Mouse (Mus musculus) cerebellum, adult 11-12 months (tissue): ENCODE measurements around the gene Slc25a35.
"Not testable (repeated sequence)": the region's sequence is repeated elsewhere in the genome, so short reads cannot be mapped to it uniquely, and the experiment has no call there.

Experiments
- DNase-seq: peaks from one replicate; pipeline ENCODE4 v3.0.0; 2022

Slc25a35 gene

GRCm38 (mm10) chr11:68967337-68968282 is at the start of gene Slc25a35:
Slc25a35 (plus strand) TSS chr11:68968131.
- peak; percentile 93 for DNase-seq

- DNase-seq, result no peak
Observed at GRCm38 (mm10) chr11:68923191-68923590, 44.7 kb upstream of the Slc25a35 start.

DNA sequence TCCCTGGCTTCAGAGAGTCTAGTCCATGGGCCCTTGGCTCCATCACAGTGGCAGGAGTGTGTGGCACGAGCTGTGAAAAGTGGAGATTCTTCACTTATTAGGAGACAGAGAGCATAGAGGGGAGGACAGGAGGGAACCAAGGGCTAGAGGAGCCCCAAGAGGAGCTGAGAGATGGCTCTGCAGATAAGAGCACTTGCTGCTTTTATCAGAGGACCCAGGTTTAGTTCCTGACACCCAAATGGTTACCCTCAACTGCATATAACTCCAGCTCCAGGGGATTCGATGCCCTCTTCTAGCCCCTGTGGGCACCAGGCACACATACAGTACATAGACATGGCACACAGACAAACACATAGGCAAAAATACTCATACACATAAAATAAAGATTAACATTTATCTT is 43.2 kb upstream of the Slc25a35 start:
- DNase-seq, result no peak

GRCm38 (mm10) chr11:68926981-68927380 is 41.0 kb upstream of the Slc25a35 start, which contains the start of gene Odf4:
Odf4 (minus strand) TSS chr11:68927081.
- DNase-seq, result no peak

GRCm38 (mm10) chr11:68929947-68930346 is 38.0 kb upstream of the Slc25a35 start:
- no peak for DNase-seq

DNA sequence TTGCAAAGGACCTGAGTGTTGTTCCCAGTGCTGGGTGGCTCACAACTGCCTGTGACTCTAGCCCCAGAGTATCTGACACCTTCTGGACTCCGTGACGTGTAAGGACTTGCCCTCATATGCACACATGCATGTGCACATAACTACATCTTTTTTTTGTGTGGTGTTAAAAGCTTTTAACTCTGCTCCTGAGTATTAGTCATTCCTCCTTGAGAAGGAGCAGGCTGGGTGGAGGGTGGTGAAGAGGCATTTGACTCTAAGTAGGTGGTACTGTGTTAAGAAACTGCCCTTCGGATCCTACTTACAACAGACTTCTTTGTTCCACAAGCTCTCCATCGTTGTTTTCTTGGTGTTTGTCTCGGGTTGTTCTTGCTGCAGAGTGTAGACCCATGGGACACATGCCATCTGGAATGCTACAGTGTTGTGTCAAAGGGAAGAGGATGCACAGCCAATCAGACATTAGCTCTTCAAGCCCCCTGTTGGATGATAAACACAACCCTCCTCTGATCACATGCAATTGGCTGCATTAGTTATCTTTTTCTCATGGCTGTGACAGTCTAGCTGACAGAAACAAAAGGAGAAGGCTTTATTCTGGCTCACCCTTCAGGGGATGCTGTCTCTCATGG is 33.9 kb upstream of the Slc25a35 start:
- no peak for DNase-seq

DNA sequence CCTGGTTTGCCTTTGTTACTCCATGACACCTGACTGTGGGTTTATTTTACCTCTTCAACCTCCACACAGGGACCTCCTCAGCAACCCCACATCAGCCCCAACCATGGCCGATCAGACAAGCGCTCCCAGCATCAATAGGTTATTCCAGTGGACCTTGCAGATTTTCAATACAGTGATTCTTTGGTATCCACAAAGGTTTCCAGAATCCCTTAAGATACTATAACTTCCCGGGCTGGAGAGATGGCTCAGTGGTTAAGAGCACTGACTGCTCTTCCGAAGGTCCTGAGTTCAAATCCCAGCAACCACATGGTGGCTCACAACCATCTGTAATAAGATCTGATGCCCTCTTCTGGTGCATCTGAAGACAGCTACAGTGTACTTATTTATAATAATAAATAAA is 31.0 kb upstream of the Slc25a35 start:
- DNase-seq, result not testable (repeated sequence)

GRCm38 (mm10) chr11:68939451-68940304 is 28.3 kb upstream of the Slc25a35 start:
- peak; percentile 93 for DNase-seq

GRCm38 (mm10) chr11:68940516-68940915 is 27.4 kb upstream of the Slc25a35 start:
- peak; percentile 33 for DNase-seq

DNA sequence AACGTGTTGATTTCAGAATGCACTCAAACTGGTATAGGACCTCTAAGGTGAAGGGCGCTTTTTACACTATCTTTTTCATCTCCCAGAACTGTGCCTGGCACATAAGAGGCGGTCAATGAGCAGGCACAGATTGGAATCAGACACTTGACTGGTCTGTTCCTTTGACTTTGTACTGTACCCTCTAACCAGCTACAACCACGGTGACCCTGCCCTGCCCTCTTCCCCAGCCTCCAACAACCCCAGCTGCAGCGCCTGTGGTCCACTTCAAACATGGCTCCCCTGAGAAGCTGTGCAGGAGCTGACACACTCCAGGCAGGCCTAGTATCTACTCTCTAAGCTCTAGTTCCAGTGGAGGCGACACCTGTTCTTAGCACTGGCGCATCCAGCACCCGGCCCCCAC is 25.2 kb upstream of the Slc25a35 start:
- no peak for DNase-seq

- no peak for DNase-seq
Observed at GRCm38 (mm10) chr11:68945245-68945644, 22.7 kb upstream of the Slc25a35 start.

DNA sequence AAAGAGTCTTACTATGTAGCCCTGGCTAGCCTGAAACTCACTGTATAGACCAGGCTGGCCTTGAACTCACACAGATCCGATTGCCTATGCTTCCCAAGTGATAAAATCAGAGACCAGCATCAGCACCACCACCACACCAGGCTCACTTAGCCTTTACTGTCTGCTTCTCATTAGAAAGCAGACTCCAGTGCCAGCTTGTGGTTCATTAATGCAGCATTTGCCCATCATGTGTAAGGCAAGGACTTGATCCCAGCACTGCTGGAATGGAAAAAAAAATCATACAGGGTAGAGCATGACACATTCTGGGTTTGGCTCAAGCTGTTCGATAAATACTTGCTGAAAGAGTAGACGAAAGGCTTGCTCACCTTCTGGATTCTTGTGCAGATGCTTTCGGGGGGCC is 21.9 kb upstream of the Slc25a35 start:
- no peak for DNase-seq

- peak; percentile 57 for DNase-seq
Observed at GRCm38 (mm10) chr11:68946806-68947440, 21.0 kb upstream of the Slc25a35 start.

DNA sequence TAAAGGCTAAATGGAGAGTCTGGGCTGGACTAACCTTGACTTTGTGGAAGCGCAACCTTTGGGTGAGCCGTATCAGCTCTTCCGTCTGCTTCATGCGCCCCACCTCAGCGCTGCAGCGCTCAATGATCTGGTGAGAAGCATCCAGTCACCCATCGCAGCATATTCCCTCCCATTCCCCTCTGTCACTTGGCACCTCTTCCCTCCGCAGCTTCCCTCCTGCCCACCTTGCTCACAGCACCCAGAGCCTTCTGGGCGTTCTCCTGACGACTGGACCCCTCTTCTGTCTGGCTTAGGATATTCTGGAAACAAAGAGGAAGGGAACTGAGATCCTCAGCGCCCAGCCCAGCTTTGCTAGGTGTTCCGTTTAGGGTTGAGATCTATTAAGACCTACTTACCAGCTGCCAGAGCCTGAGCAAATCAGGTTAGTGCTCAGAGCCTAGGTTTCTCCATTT is 20.4 kb upstream of the Slc25a35 start:
- peak; percentile 77 for DNase-seq

DNA sequence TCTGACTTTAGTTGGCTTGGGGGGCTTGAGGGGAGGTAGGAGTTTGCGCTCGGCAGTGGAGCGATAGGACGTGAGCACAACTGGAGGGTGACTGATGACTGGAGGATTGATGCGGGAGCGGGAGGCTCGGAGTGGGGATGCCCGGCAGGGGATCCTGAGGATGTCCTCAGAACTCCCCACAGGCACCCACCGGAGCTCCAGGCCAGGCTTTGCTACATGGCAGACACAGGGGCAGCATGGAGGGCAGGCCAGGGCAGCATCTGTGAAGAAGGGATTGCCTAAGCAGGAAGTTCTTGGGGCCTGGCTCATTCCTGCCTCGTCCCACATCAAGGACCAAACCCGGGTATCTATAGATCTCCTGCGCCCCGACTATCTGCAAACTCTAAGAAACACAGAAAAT is 14.0 kb upstream of the Slc25a35 start:
- no peak for DNase-seq

GRCm38 (mm10) chr11:68954408-68954807 is 13.5 kb upstream of the Slc25a35 start:
- DNase-seq, result peak; percentile 13

GRCm38 (mm10) chr11:68955473-68955872 is 12.5 kb upstream of the Slc25a35 start:
- no peak for DNase-seq

- DNase-seq, result no peak
Observed at GRCm38 (mm10) chr11:68956107-68956506, 11.8 kb upstream of the Slc25a35 start.

DNA sequence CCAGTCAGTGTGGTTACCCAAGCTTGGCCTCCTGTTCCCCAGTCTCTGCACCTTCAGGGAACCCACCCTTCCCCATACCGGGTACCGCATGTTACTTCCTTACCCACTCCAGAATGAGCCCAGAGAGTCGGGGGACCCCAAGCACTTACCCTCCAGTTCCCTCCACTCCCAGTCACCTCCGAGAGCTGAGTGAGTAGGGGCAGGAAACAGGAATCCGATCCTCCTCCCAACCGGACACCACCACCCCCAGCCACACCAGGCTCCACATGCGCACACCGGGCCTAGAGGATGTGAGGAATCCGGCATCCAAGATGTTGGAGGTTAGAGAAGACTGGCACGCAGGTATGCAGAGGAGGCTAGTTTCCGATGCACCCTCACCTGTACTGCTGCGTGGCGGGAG is 11.2 kb upstream of the Slc25a35 start:
- no peak for DNase-seq

- no peak for DNase-seq
Observed at GRCm38 (mm10) chr11:68957308-68957707, 10.6 kb upstream of the Slc25a35 start, which contains the start of gene Arhgef15. Arhgef15 (minus strand) TSS chr11:68957480.

DNA sequence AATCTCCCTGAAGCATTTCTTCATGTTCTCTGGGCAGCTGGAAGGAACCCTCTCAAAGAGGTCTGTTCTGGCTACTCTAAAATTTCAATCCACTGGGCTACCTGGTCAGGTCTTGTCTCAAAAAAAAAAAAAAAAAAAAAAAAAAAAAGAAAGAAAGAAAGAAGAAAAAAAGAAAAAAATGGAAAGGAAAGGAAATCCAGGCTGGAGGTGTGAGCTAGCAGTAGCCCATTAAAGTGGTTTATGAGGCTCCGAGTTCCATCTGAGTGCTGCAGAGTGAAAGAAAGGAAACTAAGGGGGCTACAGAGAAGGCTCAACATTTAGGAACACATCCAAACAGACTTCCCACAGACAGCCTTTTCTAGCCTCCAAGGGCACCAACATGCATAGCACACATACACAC is 10.0 kb upstream of the Slc25a35 start:
- DNase-seq, result no peak

- no peak for DNase-seq
Observed at GRCm38 (mm10) chr11:68961596-68961995, 6.3 kb upstream of the Slc25a35 start.
